Mouse (Mus musculus) small intestine, adult 2 months (tissue): ENCODE results near the gene Eif3k.

Source experiments
- CTCF ChIP-seq: fragments of 200-500 bp; IDR thresholded peaks from 2 replicates; pipeline ENCODE4 v1.5.1; 2012; ENCODE audit warnings: low read depth, mild to moderate bottlenecking, control low read depth, inconsistent platforms, low read length, moderate library complexity, mixed read lengths; ENCODE audit not compliant: insufficient replicate concordance, insufficient read length; ENCODE audit errors: extremely low read depth
- POLR2A ChIP-seq: fragments of 200-500 bp; IDR thresholded peaks from 2 replicates; pipeline ENCODE4 v1.6.1; 2012; ENCODE audit warnings: low read depth, mild to moderate bottlenecking, control low read depth, inconsistent platforms, low read length, moderate library complexity

- TF ChIP-seq POLR2A (no peak), CTCF (no peak)
These were observed 11.3 kb upstream of the Eif3k start for GRCm38 (mm10) chr7:28992997-28993396.
